8 mouse cellular contexts compared by ENCODE assay signal in genomic region chr5:114569918-114570670, GRCm38 (mm10). TPM values are rescaled to one million over a fixed set of nuclear protein-coding genes. Genes with fewer than 3 reads are reported as not detected.
DNase-seq lines count a peak whose midpoint lies in the region.

No protein-coding gene starts in this region.

- DNase-seq in embryo, embryonic 10 days (ENCODE audit: low spot score) = peak; percentile 4
- no peak for DNase-seq in embryo, embryonic 10.5 days (ENCODE audit: low spot score)
- peak; percentile 83 for DNase-seq in fibroblast of lung, adult 2 months (ENCODE audit: low read depth)
- DNase-seq in heart, postnatal 10 days = peak; percentile 84 to 85
- DNase-seq in layer of hippocampus, adult 8-10 months (ENCODE audit: low spot score in 2 of 2) = peak; percentile 82 to 84
- peak; percentile 84 to 89 for DNase-seq in lung, adult 18-20 months
- DNase-seq in retina, postnatal 1 day = peak; percentile 56
- DNase-seq in spleen, postnatal 36 days (ENCODE audit: low spot score in 2 of 2) = no peak

- intact Hi-C loops in heart, postnatal 10 days (cut with DNase I) = loop anchor here (2.0 to 5.0 kb wide), 2 partner anchors 29 to 37 kb away; no protein-coding TSS in a partner anchor

RNA-seq across cellular contexts. Expression of gene Fam222a, which starts 2.3 kb away (rescaled TPM):
- 1 to 10 TPM; 7.2 to 8.0 TPM for total RNA-seq in heart, postnatal 10 days (2021)
- 1 to 10 TPM; 4.9 to 7.2 (median 6.7) TPM for total RNA-seq in layer of hippocampus, adult 8-10 months (2022)

Comparison
In these comparisons a context has a peak if more than half of its experiments do, and no peak if none do; other contexts are left out.
1. DNase-seq: peak in embryo, embryonic 10 days (single experiment), fibroblast of lung, adult 2 months (single experiment), heart, postnatal 10 days (2 of 2), layer of hippocampus, adult 8-10 months (2 of 2), lung, adult 18-20 months (2 of 2) and retina, postnatal 1 day (single experiment); none in embryo, embryonic 10.5 days (single experiment) and spleen, postnatal 36 days (0 of 2).